13 mouse cellular contexts compared by ENCODE assay signal in genomic region chr6:4362220-4362619, GRCm38 (mm10).
DNase-seq lines count a peak whose midpoint lies in the region.
"Had no signal": no experiment of that assay in that cellular context is flagged by ENCODE, and none has a peak within 500 bp of the region (broad histone marks: within the 10 kb centered on the region; RNA-seq: fewer than 3 reads in every experiment).

No protein-coding gene starts in this region.

- peak; percentile 16 for DNase-seq in 3T3-L1 (ENCODE audit: low read depth, low spot score)
- peak; percentile 59 for DNase-seq in Muller cell, postnatal 12 days (ENCODE audit: inconsistent ontology term)
- DNase-seq in fibroblast of lung, adult 2 months (ENCODE audit: low read depth) = peak; percentile 22
- DNase-seq in frontal cortex, adult 2 months (ENCODE audit: extremely low spot score in 1 of 2, low spot score in 1 of 2) = no peak
- DNase-seq in left cerebral cortex, adult 18-20 months (ENCODE audit: low spot score in 2 of 2) = no peak
- DNase-seq: adrenal gland, adult 8-10 months; adrenal gland, postnatal 14 days; adrenal gland, postnatal 36 days; cerebellum, adult 11-12 months; cerebellum, adult 2 months; cerebellum, adult 9-10 months; cerebellum, postnatal 10 days; cerebellum, postnatal 25 days had no signal

Comparison
In these comparisons a context has a peak if more than half of its experiments do, and no peak if none do; other contexts are left out.
1. DNase-seq: peak in 3T3-L1 (single experiment), Muller cell, postnatal 12 days (single experiment) and fibroblast of lung, adult 2 months (single experiment); none in frontal cortex, adult 2 months (0 of 2) and left cerebral cortex, adult 18-20 months (0 of 2).